Mouse (Mus musculus) brain, adult 2 months (tissue): ENCODE measurements at regions not wholly inside any gene's neighbourhood (a gene's known extent, or its start where the extent isn't known, plus 50 kb on each side); places are given as distances from the start of the nearest gene placed in this dataset.

ENCODE experiments used
- DNase-seq: peaks from one replicate; pipeline ENCODE4 v3.0.0; 2011; ENCODE audit warnings: low read depth, low spot score

GRCm38 (mm10) chr1:104424796-104425195, 343.5 kb upstream of the Cdh20 start:
- no peak for DNase-seq

GRCm38 (mm10) chr1:104425307-104425706, 343.0 kb upstream of the Cdh20 start:
- DNase-seq, result no peak

GRCm38 (mm10) chr1:104449678-104450077, 318.7 kb upstream of the Cdh20 start:
- no peak for DNase-seq

- peak; percentile 13 for DNase-seq
These were observed 299.8 kb upstream of the Cdh20 start for GRCm38 (mm10) chr1:104468571-104468970.

GRCm38 (mm10) chr1:104479757-104480156, 288.6 kb upstream of the Cdh20 start:
- DNase-seq, result peak; percentile 44
